Mouse (Mus musculus): ENCODE results near the gene Ahsa1.

GRCm38 (mm10) chr12:87224950-87225349 lies 41.3 kb upstream of the Ahsa1 start:
- TF ChIP-seq CTCF (IDR thresholded peaks at IDR 0.05; ENCODE audit: extremely low read depth, insufficient read depth, insufficient read length, insufficient replicate concordance), result no peak
- no peak for TF ChIP-seq POLR2A (IDR thresholded peaks at IDR 0.05; ENCODE audit: low read depth, low read length)
